ENCODE assay signal across 8 mouse cellular contexts in the genomic region with DNA sequence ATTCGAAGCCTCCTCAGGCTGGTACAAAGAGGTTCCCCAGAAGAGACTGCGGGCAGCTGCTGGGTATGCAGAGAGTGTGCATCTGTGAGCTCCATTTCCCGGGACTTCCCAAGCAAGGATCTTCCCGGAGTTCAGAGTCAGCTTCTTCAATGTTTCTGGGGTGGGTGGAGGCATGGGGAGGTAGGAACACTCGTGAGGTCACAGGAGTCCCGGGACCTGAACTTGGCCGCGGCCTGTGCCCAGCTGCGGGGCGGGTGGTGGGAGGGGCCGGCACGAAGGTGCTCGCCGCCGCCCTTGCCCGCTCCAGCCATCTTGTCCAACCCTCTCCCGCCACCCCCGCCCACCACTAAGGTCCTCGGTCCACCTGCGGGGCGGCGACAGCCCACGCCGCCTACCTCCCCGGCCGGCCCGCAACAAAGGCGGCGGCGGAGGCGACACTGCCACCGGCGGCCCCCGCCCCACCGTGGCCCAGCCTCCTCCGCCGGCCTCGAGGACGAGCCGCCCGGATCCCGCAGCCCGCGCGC. TPM values are rescaled to one million over a fixed set of nuclear protein-coding genes. Genes with fewer than 3 reads are reported as not detected.
DNase-seq lines count a peak whose midpoint lies in the region; ATAC-seq lines count a peak whose summit lies in the region.

No protein-coding gene starts in this region.

- H3K27me3 ChIP-seq in forebrain, embryonic 13.5 days = no peaks in the 10 kb centered on the region
- H3K27me3 ChIP-seq in hindbrain, embryonic 14.5 days (ENCODE audit: control insufficient read depth, insufficient read depth, low read length) = no peaks in the 10 kb centered on the region
- H3K27me3 ChIP-seq in midbrain, embryonic 14.5 days (ENCODE audit: control insufficient read depth, insufficient read depth, low read length) = no peaks in the 10 kb centered on the region

- H3K27ac ChIP-seq in forebrain, embryonic 13.5 days = peak overlapping the region; percentile 65
- peak overlapping the region; percentile 84 for H3K27ac ChIP-seq in hindbrain, embryonic 14.5 days
- H3K27ac ChIP-seq in midbrain, embryonic 14.5 days (replicated peaks; ENCODE audit: low read depth, low read length) = peak overlapping the region; percentile 86

- peak; percentile 67; the same call in 1 of the 2 replicates for ATAC-seq in forebrain, embryonic 13.5 days
- peak; percentile 83 for ATAC-seq in hindbrain, embryonic 14.5 days (ENCODE audit: low FRiP score)
- peak; percentile 40 for ATAC-seq in midbrain, embryonic 14.5 days (ENCODE audit: low FRiP score, low TSS enrichment)

- peak; percentile 97 for DNase-seq in heart, adult 11 months
- DNase-seq in heart, postnatal 10 days = no peak
- DNase-seq in ZHBTc4 (ENCODE audit: low read depth, low spot score) = peak; percentile 37
- no peak for DNase-seq in hindbrain, embryonic 14.5 days (ENCODE audit: low spot score)
- peak; percentile 42 for DNase-seq in liver
- peak; percentile 46 for DNase-seq in midbrain, embryonic 14.5 days
- no peak for DNase-seq in frontal cortex, adult 2 months (ENCODE audit: extremely low spot score in 1 of 2, low spot score in 1 of 2)

- H3K36me3 ChIP-seq in forebrain, embryonic 13.5 days (ENCODE audit: poor library complexity, severe bottlenecking) = peaks cover 38% of the 10 kb centered on the region
- peaks cover 37% of the 10 kb centered on the region for H3K36me3 ChIP-seq in hindbrain, embryonic 14.5 days (replicated peaks; ENCODE audit: control insufficient read depth, insufficient read depth)
- peaks cover 32% of the 10 kb centered on the region for H3K36me3 ChIP-seq in midbrain, embryonic 14.5 days (ENCODE audit: control insufficient read depth, insufficient read depth, low read length)

- peak overlapping the region; percentile 67 for H3K4me2 ChIP-seq in forebrain, embryonic 13.5 days
- peak overlapping the region; percentile 67 for H3K4me2 ChIP-seq in hindbrain, embryonic 14.5 days (replicated peaks)
- H3K4me2 ChIP-seq in midbrain, embryonic 14.5 days (ENCODE audit: low read length) = peak overlapping the region; percentile 73

- H3K9me3 ChIP-seq in forebrain, embryonic 13.5 days (replicated peaks) = peaks cover 14% of the 10 kb centered on the region
- H3K9me3 ChIP-seq in hindbrain, embryonic 14.5 days (ENCODE audit: control insufficient read depth, low read length) = 0 out of 2 replicates have a peak, but pooled peaks cover 7% of the 10 kb centered on the region
- H3K9me3 ChIP-seq in midbrain, embryonic 14.5 days (ENCODE audit: control insufficient read depth, low read length) = no peaks in the 10 kb centered on the region

- intact Hi-C loops in heart, postnatal 10 days (cut with DNase I) = no loop called here

- H3K4me3 ChIP-seq in forebrain, embryonic 13.5 days = peak overlapping the region; percentile 72
- H3K4me3 ChIP-seq in hindbrain, embryonic 14.5 days (replicated peaks; ENCODE audit: low read length) = peak overlapping the region; percentile 71
- H3K4me3 ChIP-seq in midbrain, embryonic 14.5 days (replicated peaks; ENCODE audit: low read depth, low read length) = peak overlapping the region; percentile 82

- under 1% methylated on average over 36 of the region's 45 CpGs for WGBS in forebrain, embryonic 13.5 days
- WGBS in hindbrain, embryonic 14.5 days = under 1% methylated on average over 45 of the region's 45 CpGs
- under 1% methylated on average over 43 of the region's 45 CpGs for WGBS in midbrain, embryonic 14.5 days

- peak overlapping the region; percentile 93 for H3K9ac ChIP-seq in forebrain, embryonic 13.5 days
- H3K9ac ChIP-seq in hindbrain, embryonic 14.5 days = peak overlapping the region; percentile 87
- peak overlapping the region; percentile 90 for H3K9ac ChIP-seq in midbrain, embryonic 14.5 days (replicated peaks; ENCODE audit: low read length)

- H3K4me1 ChIP-seq in forebrain, embryonic 13.5 days = peaks cover 12% of the 10 kb centered on the region
- H3K4me1 ChIP-seq in hindbrain, embryonic 14.5 days (replicated peaks; ENCODE audit: control insufficient read depth, insufficient read depth, low read length) = peaks cover 10% of the 10 kb centered on the region
- H3K4me1 ChIP-seq in midbrain, embryonic 14.5 days (ENCODE audit: control insufficient read depth, insufficient read depth, low read length) = peaks cover 8% of the 10 kb centered on the region

RNA-seq across cellular contexts. Expression of gene Pogk, which starts 0.4 kb away (rescaled TPM):
- 10 to 100 TPM; 19.5 to 23.4 TPM for total RNA-seq in heart, postnatal 10 days (2021)
- 33.4 and 37.6 TPM in 2 replicates for polyA plus RNA-seq in forebrain, embryonic 13.5 days (2015; fragmentation: Nextera tagmentation; extraction: Ambion mirVana)
- 41.2 and 42.4 TPM in 2 replicates for polyA plus RNA-seq in hindbrain, embryonic 14.5 days (2014; fragmentation: Nextera tagmentation; extraction: Ambion mirVana)
- polyA plus RNA-seq in midbrain, embryonic 14.5 days (2014; fragmentation: Nextera tagmentation; extraction: Ambion mirVana) = 32.2 and 49.0 TPM in 2 replicates
- 26.4 TPM in 2 replicates for polyA plus RNA-seq in frontal cortex, adult 2 months (2012; rRNA removed)

RNA-seq across cellular contexts. Expression of gene Tada1, which starts 30.3 kb away (rescaled TPM):
- total RNA-seq in heart, postnatal 10 days (2021) = 10 to 100 TPM; 13.9 to 15.6 TPM
- 80.8 and 84.6 TPM in 2 replicates for polyA plus RNA-seq in forebrain, embryonic 13.5 days (2015; fragmentation: Nextera tagmentation; extraction: Ambion mirVana)
- 77.8 and 84.8 TPM in 2 replicates for polyA plus RNA-seq in hindbrain, embryonic 14.5 days (2014; fragmentation: Nextera tagmentation; extraction: Ambion mirVana)
- polyA plus RNA-seq in midbrain, embryonic 14.5 days (2014; fragmentation: Nextera tagmentation; extraction: Ambion mirVana) = 94.3 and 99.7 TPM in 2 replicates
- 49.8 and 54.5 TPM in 2 replicates for polyA plus RNA-seq in frontal cortex, adult 2 months (2012; rRNA removed)

Comparison
In these comparisons a context has a peak if more than half of its experiments do, and no peak if none do; other contexts are left out.
1. DNase-seq: peak in heart, adult 11 months (single experiment), ZHBTc4 (single experiment), liver (single experiment) and midbrain, embryonic 14.5 days (single experiment); none in heart, postnatal 10 days (0 of 2), hindbrain, embryonic 14.5 days (single experiment) and frontal cortex, adult 2 months (0 of 2).
2. Peak in every context shown above with its lines, with median percentiles within 50 percentile points of each other: ATAC-seq, H3K27ac ChIP-seq, H3K4me2 ChIP-seq, H3K4me3 ChIP-seq and H3K9ac ChIP-seq.